Mouse (Mus musculus): Measurements from ENCODE around the gene A630023A22Rik.

- no peak for TF ChIP-seq CTCF (IDR thresholded peaks at IDR 0.05; ENCODE audit: borderline replicate concordance, insufficient read depth, low read depth, low read length)
- TF ChIP-seq POLR2A (IDR thresholded peaks at IDR 0.05; ENCODE audit: borderline replicate concordance, insufficient read depth, low read length) = no peak
Observed at GRCm38 (mm10) chr14:34078293-34078692, 24.3 kb downstream of the A630023A22Rik start.
